ENCODE assay signal across 8 mouse cellular contexts in genomic region chr6:87811675-87812338, GRCm38 (mm10). TPM values are rescaled to one million over a fixed set of nuclear protein-coding genes. Genes with fewer than 3 reads are reported as not detected.
DNase-seq lines count a peak whose midpoint lies in the region; ATAC-seq lines count a peak whose summit lies in the region.

TSS of gene Rab43 (minus strand) at chr6:87812164.

- peak within 1 kb of the TSS; percentile 91 for H3K4me3 ChIP-seq in brown adipose tissue, adult 24 weeks (ENCODE audit: insufficient read depth, low read depth, low read length)
- peak within 1 kb of the TSS; percentile 75 to 78 for H3K4me3 ChIP-seq in heart, embryonic 14.5 days (ENCODE audit: control insufficient read depth in 1 of 2, insufficient read depth in 1 of 2, low read depth in 1 of 2, low read length in 2 of 2)
- peak within 1 kb of the TSS; percentile 94 for H3K4me3 ChIP-seq in liver, embryonic 13.5 days (replicated peaks)
- H3K4me3 ChIP-seq in stomach, embryonic 16.5 days (replicated peaks; ENCODE audit: low read length): peak within 1 kb of the TSS; percentile 71

- peak within 1 kb of the TSS; percentile 83 for H3K9ac ChIP-seq in heart, embryonic 14.5 days (ENCODE audit: low read length)
- H3K9ac ChIP-seq in liver, embryonic 13.5 days: peak within 1 kb of the TSS; percentile 99
- H3K9ac ChIP-seq in stomach, embryonic 16.5 days (ENCODE audit: low read length): peak within 1 kb of the TSS; percentile 89

- peaks cover 19% of the 10 kb centered on the region for H3K36me3 ChIP-seq in heart, embryonic 14.5 days (ENCODE audit: control insufficient read depth, insufficient read depth, low read length)
- H3K36me3 ChIP-seq in liver, embryonic 13.5 days: peaks cover 36% of the 10 kb centered on the region
- H3K36me3 ChIP-seq in stomach, embryonic 16.5 days (ENCODE audit: control insufficient read depth, insufficient read depth, low read length): no peaks in the 10 kb centered on the region

- H3K4me2 ChIP-seq in heart, embryonic 14.5 days (ENCODE audit: low read length): peak within 1 kb of the TSS; percentile 85
- H3K4me2 ChIP-seq in liver, embryonic 13.5 days: peak within 1 kb of the TSS; percentile 85
- peak within 1 kb of the TSS; percentile 89 for H3K4me2 ChIP-seq in stomach, embryonic 16.5 days (ENCODE audit: low read depth, low read length)

- under 1% methylated on average over 37 of the region's 56 CpGs for WGBS in heart, embryonic 14.5 days
- under 1% methylated on average over 42 of the region's 56 CpGs for WGBS in liver, embryonic 13.5 days (ENCODE audit: insufficient replicate concordance)
- under 1% methylated on average over 55 of the region's 56 CpGs for WGBS in stomach, embryonic 16.5 days

- H3K4me1 ChIP-seq in brown adipose tissue, adult 24 weeks (ENCODE audit: control insufficient read depth, insufficient read depth, insufficient read length, low read length): peaks cover 8% of the 10 kb centered on the region
- peaks cover 2 to 14% of the 10 kb centered on the region in 2 experiments; a peak in 3 of 4 replicates for H3K4me1 ChIP-seq in heart, embryonic 14.5 days (ENCODE audit: control insufficient read depth in 2 of 2, insufficient read depth in 2 of 2, low read length in 2 of 2)
- peaks cover 60% of the 10 kb centered on the region for H3K4me1 ChIP-seq in liver, embryonic 13.5 days (replicated peaks)
- H3K4me1 ChIP-seq in stomach, embryonic 16.5 days (ENCODE audit: control insufficient read depth, insufficient read depth, low read length): peaks cover 19% of the 10 kb centered on the region

- H3K9me3 ChIP-seq in heart, embryonic 14.5 days (ENCODE audit: control insufficient read depth, low read length): no peaks in the 10 kb centered on the region
- no peaks in the 10 kb centered on the region for H3K9me3 ChIP-seq in liver, embryonic 13.5 days (replicated peaks)
- H3K9me3 ChIP-seq in stomach, embryonic 16.5 days (replicated peaks; ENCODE audit: control insufficient read depth, low read length): no peaks in the 10 kb centered on the region

- peak; percentile 95 for ATAC-seq in heart, embryonic 14.5 days (ENCODE audit: insufficient number of reproducible peaks, insufficient read depth, low FRiP score, low read depth)
- peak; percentile 92 for ATAC-seq in liver, embryonic 13.5 days (ENCODE audit: low read depth)
- peak; percentile 97 for ATAC-seq in stomach, embryonic 16.5 days (ENCODE audit: insufficient read depth, low FRiP score)

- peak; percentile 94 for DNase-seq in CD4-positive, CD25-positive, alpha-beta regulatory T cell, adult 2 months (ENCODE audit: low read depth, low spot score)
- DNase-seq in fibroblast of lung, adult 2 months (ENCODE audit: low read depth): peak; percentile 76
- peak; percentile 97 for DNase-seq in kidney, postnatal 14 days
- DNase-seq in liver, embryonic 13.5 days: peak; percentile 92
- peak; percentile 88 for DNase-seq in neural tube, embryonic 10.5 days (ENCODE audit: extremely low spot score, low spot score)

- no peaks in the 10 kb centered on the region for H3K27me3 ChIP-seq in heart, embryonic 14.5 days (ENCODE audit: control insufficient read depth, insufficient read depth, low read length)
- no peaks in the 10 kb centered on the region for H3K27me3 ChIP-seq in liver, embryonic 13.5 days
- H3K27me3 ChIP-seq in stomach, embryonic 16.5 days (ENCODE audit: control insufficient read depth, insufficient read depth, low read length): no peaks in the 10 kb centered on the region

- H3K27ac ChIP-seq in brown adipose tissue, adult 24 weeks (replicated peaks; ENCODE audit: low read depth, low read length): peak within 1 kb of the TSS; percentile 88
- H3K27ac ChIP-seq in heart, embryonic 14.5 days (replicated peaks in 1 of 2; ENCODE audit: control insufficient read depth in 1 of 2, insufficient read depth in 1 of 2, low read depth in 2 of 2, low read length in 2 of 2): peak within 1 kb of the TSS; percentile 61 to 86
- peak within 1 kb of the TSS; percentile 98 for H3K27ac ChIP-seq in liver, embryonic 13.5 days
- H3K27ac ChIP-seq in stomach, embryonic 16.5 days (ENCODE audit: low read length): peak within 1 kb of the TSS; percentile 84

RNA-seq across cellular contexts. Expression of gene Rab43, which starts in this region (rescaled TPM):
- 4.7 and 16.0 TPM in 2 replicates for polyA plus RNA-seq in brown adipose tissue, adult 24 weeks (2012; ENCODE audit: insufficient read depth, insufficient read length, missing spikeins)
- polyA plus RNA-seq in heart, embryonic 14.5 days (2014; fragmentation: Nextera tagmentation; extraction: Ambion mirVana): 8.0 and 8.4 TPM in 2 replicates
- polyA plus RNA-seq in liver, embryonic 13.5 days (2015; fragmentation: Nextera tagmentation; extraction: Ambion mirVana): 20.6 and 24.1 TPM in 2 replicates
- polyA plus RNA-seq in stomach, embryonic 16.5 days (2015; fragmentation: Nextera tagmentation; extraction: Ambion mirVana): 8.9 and 10.7 TPM in 2 replicates

Comparison
In these comparisons a context has a peak if more than half of its experiments do, and no peak if none do; other contexts are left out.
1. Peak in every context shown above with its lines: DNase-seq, ATAC-seq, H3K4me3 ChIP-seq and H3K27ac ChIP-seq.